Mouse (Mus musculus): ENCODE results near the gene Vmn2r8.
"Not testable (repeated sequence)": the region's sequence is repeated elsewhere in the genome, so short reads cannot be mapped to it uniquely, and the experiment has no call there.

The Vmn2r8 gene

GRCm38 (mm10) chr5:108808750-108809149, at the start of gene Vmn2r8:
Vmn2r8 (minus strand) TSS chr5:108808850.
- DNase-seq (ENCODE audit: low spot score), result not testable (repeated sequence)

GRCm38 (mm10) chr5:108852501-108852900, 43.9 kb upstream of the Vmn2r8 start, which contains the start of gene Vmn2r9:
Vmn2r9 (minus strand) TSS chr5:108852601.
- DNase-seq (ENCODE audit: low spot score), result not testable (repeated sequence)

GRCm38 (mm10) chr5:108849466-108849865, 40.8 kb upstream of the Vmn2r8 start:
- no peak for DNase-seq (ENCODE audit: low spot score)

- peak; percentile 56 for DNase-seq (ENCODE audit: low spot score)
Measured at GRCm38 (mm10) chr5:108836156-108836555, 27.5 kb upstream of the Vmn2r8 start.

GRCm38 (mm10) chr5:108823276-108823675, 14.6 kb upstream of the Vmn2r8 start:
- no peak for DNase-seq (ENCODE audit: low spot score)

GRCm38 (mm10) chr5:108803646-108804045, 5.0 kb downstream of the Vmn2r8 start:
- no peak for DNase-seq (ENCODE audit: low spot score)

GRCm38 (mm10) chr5:108795263-108795662, 13.4 kb downstream of the Vmn2r8 start, which contains the start of gene Tmed11:
Tmed11 (minus strand) TSS chr5:108795363.
- DNase-seq (ENCODE audit: low spot score), result not testable (repeated sequence)

GRCm38 (mm10) chr5:108790385-108790784, 18.3 kb downstream of the Vmn2r8 start:
- peak; percentile 53 for DNase-seq (ENCODE audit: low spot score)

GRCm38 (mm10) chr5:108774630-108775306, 33.9 kb downstream of the Vmn2r8 start, which contains the start of gene Rnf212:
Rnf212 (minus strand) TSS chr5:108774982.
- DNase-seq (ENCODE audit: low spot score), result no peak

GRCm38 (mm10) chr5:108760002-108760401, 48.6 kb downstream of the Vmn2r8 start:
- no peak for DNase-seq (ENCODE audit: low spot score)

GRCm38 (mm10) chr5:108758396-108758795, 50.3 kb downstream of the Vmn2r8 start:
- peak; percentile 44 for DNase-seq (ENCODE audit: low spot score)

- not testable (repeated sequence) for DNase-seq (ENCODE audit: low spot score)
Measured at GRCm38 (mm10) chr5:108751258-108751657, 57.4 kb downstream of the Vmn2r8 start.

- no peak for DNase-seq (ENCODE audit: low spot score)
Measured at GRCm38 (mm10) chr5:108750328-108751210, 58.1 kb downstream of the Vmn2r8 start.

GRCm38 (mm10) chr5:108744629-108745028, 64.0 kb downstream of the Vmn2r8 start:
- no peak for DNase-seq (ENCODE audit: low spot score)

GRCm38 (mm10) chr5:108743856-108744255, 64.8 kb downstream of the Vmn2r8 start:
- DNase-seq (ENCODE audit: low spot score), result peak; percentile 5

- no peak for DNase-seq (ENCODE audit: low spot score)
Measured at GRCm38 (mm10) chr5:108742596-108742995, 66.1 kb downstream of the Vmn2r8 start.

- no peak for DNase-seq (ENCODE audit: low spot score)
Measured at GRCm38 (mm10) chr5:108741844-108742243, 66.8 kb downstream of the Vmn2r8 start.

Data from embryo, embryonic 10.5 days (tissue).